Mouse (Mus musculus) ES-Bruce4 (cell line): Measurements from ENCODE around the gene Dcdc2a. TPM values are rescaled to one million over a fixed set of nuclear protein-coding genes. Genes with fewer than 3 reads are reported as not detected.

Experiments
- H3K27ac ChIP-seq: 2 replicates; pipeline ENCODE4 v1.5.1; 2012; ENCODE audit warnings: low read length, inconsistent platforms; ENCODE audit not compliant: insufficient read depth
- H3K27me3 ChIP-seq: 2 replicates; pipeline ENCODE4 v1.6.1; 2012; ENCODE audit warnings: mild to moderate bottlenecking, low read length, inconsistent platforms; ENCODE audit not compliant: control insufficient read depth, poor library complexity, insufficient read depth, severe bottlenecking
- H3K36me3 ChIP-seq: 2 replicates; pipeline ENCODE4 v1.6.1; 2012; ENCODE audit warnings: inconsistent platforms, mild to moderate bottlenecking, low read length, moderate library complexity; ENCODE audit not compliant: control insufficient read depth, poor library complexity, insufficient read depth, severe bottlenecking
- H3K4me1 ChIP-seq: one replicate; pipeline ENCODE4 v1.8.1; 2011; ENCODE audit warnings: low read length; ENCODE audit not compliant: control insufficient read depth, insufficient read depth
- H3K4me3 ChIP-seq: 2 replicates; pipeline ENCODE4 v1.5.1; 2011; ENCODE audit warnings: low read depth, mild to moderate bottlenecking, low read length
- H3K9ac ChIP-seq: 2 replicates; pipeline ENCODE4 v1.6.1; 2012; ENCODE audit warnings: low read depth, mild to moderate bottlenecking, inconsistent platforms; ENCODE audit not compliant: poor library complexity, severe bottlenecking
- H3K9me3 ChIP-seq: replicated peaks from 2 replicates; pipeline ENCODE4 v1.6.1; 2012; ENCODE audit warnings: mild to moderate bottlenecking, low read length, inconsistent platforms; ENCODE audit not compliant: control insufficient read depth, poor library complexity, insufficient read depth, severe bottlenecking
- CTCF ChIP-seq: IDR thresholded peaks from one replicate; pipeline ENCODE4 v1.8.1; 2011; ENCODE audit warnings: low read depth, low read length
- EP300 ChIP-seq: IDR thresholded peaks from 2 replicates; pipeline ENCODE4 v1.6.1; 2011; ENCODE audit warnings: low read depth, low read length; ENCODE audit not compliant: insufficient read depth
- POLR2A ChIP-seq: IDR thresholded peaks from one replicate; pipeline ENCODE4 v1.8.1; 2011; ENCODE audit warnings: low read length; ENCODE audit not compliant: insufficient read depth
- polyA plus RNA-seq: library from polyadenylated mRNA; stranded (reverse); fragments of >200 nt; gene quantifications from 2 replicates; pipeline ENCODE4 v1.2.4, GENCODE M21; 2011; ENCODE audit warnings: low read depth; ENCODE audit not compliant: missing spikeins, insufficient read depth, insufficient read length

Dcdc2a gene
- polyA plus RNA-seq, 1 experiment = 2.5 TPM

GRCm38 (mm10) chr13:25099508-25099907 is 43.7 kb downstream of the Dcdc2a start:
- H3K9me3 ChIP-seq = no peaks in the 10 kb centered on the region
- H3K36me3 ChIP-seq = no peaks in the 10 kb centered on the region
- no peak overlapping the region for H3K27ac ChIP-seq
- no peak overlapping the region for H3K9ac ChIP-seq
- no peaks in the 10 kb centered on the region for H3K27me3 ChIP-seq
- H3K4me1 ChIP-seq = no peaks in the 10 kb centered on the region
- no peak for TF ChIP-seq EP300
- TF ChIP-seq POLR2A = no peak
- no peak for TF ChIP-seq CTCF
- H3K4me3 ChIP-seq = no peak overlapping the region

DNA sequence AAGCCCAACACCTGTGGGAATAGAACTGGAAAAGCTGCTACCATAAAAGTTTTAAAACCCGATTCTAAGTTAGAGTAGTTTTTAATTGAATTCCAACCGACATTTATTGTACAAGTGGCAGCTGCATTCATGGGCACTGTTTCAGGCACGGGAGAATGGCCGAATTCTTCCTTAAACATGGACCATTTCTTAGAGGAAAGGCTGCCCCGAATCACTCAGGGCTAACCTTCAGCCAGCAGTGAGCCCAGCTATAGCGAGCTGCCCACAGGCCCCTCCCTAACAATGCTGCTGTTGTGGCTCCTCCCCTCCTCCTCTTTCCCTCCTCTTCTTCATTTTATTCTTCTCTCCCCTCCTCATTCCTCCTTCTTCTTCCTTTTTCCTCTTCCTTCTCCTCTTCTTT is 44.8 kb downstream of the Dcdc2a start:
- Histone ChIP-seq H3K27ac (no peak overlapping the region), H3K36me3 (no peaks in the 10 kb centered on the region), H3K4me3 (no peak overlapping the region), H3K9ac (no peak overlapping the region), H3K4me1 (no peaks in the 10 kb centered on the region), H3K9me3 (no peaks in the 10 kb centered on the region), H3K27me3 (no peaks in the 10 kb centered on the region)
- TF ChIP-seq CTCF = no peak
- TF ChIP-seq EP300 = no peak
- TF ChIP-seq POLR2A = no peak

GRCm38 (mm10) chr13:25105671-25106070 is 49.9 kb downstream of the Dcdc2a start:
- no peaks in the 10 kb centered on the region for H3K27me3 ChIP-seq
- H3K36me3 ChIP-seq = no peaks in the 10 kb centered on the region
- no peak overlapping the region for H3K27ac ChIP-seq
- TF ChIP-seq POLR2A (no peak), CTCF (no peak), EP300 (no peak)
- H3K9ac ChIP-seq = no peak overlapping the region
- H3K9me3 ChIP-seq = no peaks in the 10 kb centered on the region
- no peak overlapping the region for H3K4me3 ChIP-seq
- H3K4me1 ChIP-seq = no peaks in the 10 kb centered on the region

- H3K36me3 ChIP-seq = no peaks in the 10 kb centered on the region
- no peak overlapping the region for H3K9ac ChIP-seq
- H3K27ac ChIP-seq = no peak overlapping the region
- TF ChIP-seq POLR2A = no peak
- no peaks in the 10 kb centered on the region for H3K9me3 ChIP-seq
- H3K4me3 ChIP-seq = no peak overlapping the region
- H3K4me1 ChIP-seq = no peaks in the 10 kb centered on the region
- no peaks in the 10 kb centered on the region for H3K27me3 ChIP-seq
These were observed 50.9 kb downstream of the Dcdc2a start for GRCm38 (mm10) chr13:25106740-25107139.

GRCm38 (mm10) chr13:25108353-25108752 is 52.5 kb downstream of the Dcdc2a start:
- Histone ChIP-seq H3K36me3 (no peaks in the 10 kb centered on the region), H3K27ac (no peak overlapping the region), H3K4me1 (no peaks in the 10 kb centered on the region), H3K27me3 (no peaks in the 10 kb centered on the region), H3K9ac (no peak overlapping the region), H3K4me3 (no peak overlapping the region), H3K9me3 (no peaks in the 10 kb centered on the region)
- no peak for TF ChIP-seq CTCF
- no peak for TF ChIP-seq POLR2A

DNA sequence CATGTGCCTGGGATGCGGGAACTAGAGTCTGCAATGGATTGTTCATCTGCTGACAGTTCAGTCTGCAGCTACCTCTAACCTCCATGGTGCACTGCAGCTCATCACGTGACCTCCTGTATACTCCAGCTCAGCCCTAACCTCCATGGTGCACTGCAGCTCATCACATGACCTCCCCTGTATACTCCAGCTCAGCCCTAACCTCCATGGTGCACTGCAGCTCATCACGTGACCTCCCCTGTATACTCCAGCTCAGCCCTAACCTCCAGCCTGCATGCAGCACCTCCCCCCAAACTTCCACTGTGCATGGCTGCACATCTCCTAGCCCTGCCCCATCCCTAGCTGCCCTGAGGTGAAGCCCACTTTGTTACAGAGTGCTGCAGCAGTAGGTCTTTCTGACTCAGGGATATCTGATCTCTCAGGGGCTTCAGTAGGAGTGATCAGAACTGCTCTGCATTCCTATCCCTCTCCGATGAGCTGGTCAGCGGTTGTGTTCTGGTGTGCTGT is 54.8 kb downstream of the Dcdc2a start:
- Histone ChIP-seq H3K4me3 (no peak overlapping the region), H3K4me1 (no peaks in the 10 kb centered on the region), H3K9ac (no peak overlapping the region), H3K36me3 (no peaks in the 10 kb centered on the region), H3K27ac (no peak overlapping the region), H3K27me3 (no peaks in the 10 kb centered on the region), H3K9me3 (no peaks in the 10 kb centered on the region)
- TF ChIP-seq EP300 = no peak
- TF ChIP-seq POLR2A = no peak
- no peak for TF ChIP-seq CTCF
